Mouse (Mus musculus) CH12.LX (cell line): ENCODE data around the gene Lrch3. TPM values are rescaled to one million over a fixed set of nuclear protein-coding genes. Genes with fewer than 3 reads are reported as not detected.

Experiments
- DNase-seq: peaks from one replicate; pipeline ENCODE4 v3.0.0-alpha.2; 2013; ENCODE audit errors: extremely low read depth
- H3K27ac ChIP-seq: 2 replicates; pipeline ENCODE4 v1.5.1; 2012; ENCODE audit warnings: low read depth, mild to moderate bottlenecking, control low read depth, moderate library complexity; ENCODE audit not compliant: insufficient read depth
- H3K27me3 ChIP-seq: replicated peaks from 2 replicates; pipeline ENCODE3; 2012; ENCODE audit warnings: inconsistent platforms
- H3K36me3 ChIP-seq, 2 experiments: replicated peaks in 1 of 2; 2 replicates each; pipeline versions ENCODE3 to v1.6.1; 2012; ENCODE audit warnings: inconsistent platforms in 1 of 2, low read length in 1 of 2, mild to moderate bottlenecking in 1 of 2, mixed read lengths in 1 of 2, moderate library complexity in 1 of 2; ENCODE audit not compliant: control insufficient read depth in 1 of 2, insufficient read depth in 1 of 2
- H3K4me1 ChIP-seq, 2 experiments: 2 replicates each; pipeline ENCODE4 v1.6.1; 2012; ENCODE audit warnings: inconsistent platforms in 1 of 2, moderate library complexity in 1 of 2; ENCODE audit not compliant: insufficient read depth in 2 of 2, control insufficient read depth in 1 of 2
- H3K4me2 ChIP-seq: 2 replicates; pipeline ENCODE4 v1.6.1; 2012; ENCODE audit warnings: low read depth, mild to moderate bottlenecking, control low read depth; ENCODE audit not compliant: poor library complexity, insufficient read depth, severe bottlenecking
- H3K4me3 ChIP-seq, 3 experiments: fragments of 150-350 bp in 1 of 3; sonication (generic) in 1 of 3; replicated peaks in 1 of 3; 2 replicates each; pipeline versions ENCODE3 to v1.5.1; 2011 to 2012; ENCODE audit warnings: low read depth in 2 of 3, low read length in 2 of 3, mild to moderate bottlenecking in 2 of 3, moderate library complexity in 2 of 3, control low read depth in 1 of 3, improper control_type of control experiment in 1 of 3, inconsistent platforms in 1 of 3, mixed read lengths in 1 of 3; ENCODE audit not compliant: poor library complexity in 1 of 3
- H3K79me2 ChIP-seq: replicated peaks from 2 replicates; pipeline ENCODE4 v1.6.1; 2012; ENCODE audit warnings: mild to moderate bottlenecking, moderate library complexity; ENCODE audit not compliant: control insufficient read depth, poor library complexity, insufficient read depth, severe bottlenecking; ENCODE audit errors: extremely low read depth
- H3K9ac ChIP-seq: 2 replicates; pipeline ENCODE4 v1.6.1; 2012; ENCODE audit warnings: low read depth, mild to moderate bottlenecking, control low read depth, moderate library complexity; ENCODE audit not compliant: insufficient read depth
- H3K9me3 ChIP-seq: replicated peaks from 2 replicates; pipeline ENCODE3; 2012; ENCODE audit warnings: low read length, inconsistent platforms, mixed read lengths
- BHLHE40 ChIP-seq: IDR thresholded peaks from 2 replicates; pipeline ENCODE4 v1.6.1; 2011; ENCODE audit warnings: mild to moderate bottlenecking, low read depth, low read length, improper control_type of control experiment
- E2F4 ChIP-seq: IDR thresholded peaks from 2 replicates; pipeline ENCODE4 v1.6.1; 2011; ENCODE audit warnings: low read depth, low read length, improper control_type of control experiment; ENCODE audit not compliant: insufficient replicate concordance
- ELF1 ChIP-seq: IDR thresholded peaks from 2 replicates; pipeline ENCODE4 v1.6.1; 2014; ENCODE audit warnings: low read depth, mild to moderate bottlenecking, inconsistent platforms, low read length, improper control_type of control experiment
- EP300 ChIP-seq: IDR thresholded peaks from 2 replicates; pipeline ENCODE4 v1.6.1; 2011; ENCODE audit warnings: low read length, improper control_type of control experiment
- ETS1 ChIP-seq: conservative IDR thresholded peaks from 2 replicates; pipeline ENCODE4 v1.6.1; 2012; ENCODE audit warnings: low read depth, mild to moderate bottlenecking, inconsistent platforms, low read length, improper control_type of control experiment, moderate library complexity
- GABPA ChIP-seq: IDR thresholded peaks from 2 replicates; pipeline ENCODE4 v1.6.1; 2012; ENCODE audit warnings: low read depth, low read length, improper control_type of control experiment, inconsistent platforms; ENCODE audit not compliant: insufficient replicate concordance
- HCFC1 ChIP-seq: IDR thresholded peaks from 2 replicates; pipeline ENCODE4 v1.6.1; 2012; ENCODE audit warnings: low read depth, mild to moderate bottlenecking, inconsistent platforms, low read length, improper control_type of control experiment
- IRF4 ChIP-seq: IDR thresholded peaks from 2 replicates; pipeline ENCODE4 v1.6.1; 2014; ENCODE audit warnings: low read depth, mild to moderate bottlenecking, inconsistent platforms, low read length, improper control_type of control experiment
- JUND ChIP-seq: conservative IDR thresholded peaks from 2 replicates; pipeline ENCODE4 v1.6.1; 2011; ENCODE audit warnings: low read depth, low read length, improper control_type of control experiment
- MAFK ChIP-seq: IDR thresholded peaks from 2 replicates; pipeline ENCODE4 v1.6.1; 2011; ENCODE audit warnings: low read length, improper control_type of control experiment; ENCODE audit not compliant: insufficient replicate concordance
- MAX ChIP-seq: IDR thresholded peaks from 2 replicates; pipeline ENCODE4 v1.6.1; 2011; ENCODE audit warnings: low read length, improper control_type of control experiment
- MEF2A ChIP-seq: IDR thresholded peaks from 2 replicates; pipeline ENCODE4 v1.6.1; 2014; ENCODE audit warnings: low read depth, mild to moderate bottlenecking, inconsistent platforms, low read length, improper control_type of control experiment, borderline replicate concordance
- NELFE ChIP-seq: IDR thresholded peaks from 2 replicates; pipeline ENCODE4 v1.6.1; 2011; ENCODE audit warnings: low read depth, low read length, improper control_type of control experiment
- NRF1 ChIP-seq: IDR thresholded peaks from 2 replicates; pipeline ENCODE4 v1.6.1; 2014; ENCODE audit warnings: low read depth, mild to moderate bottlenecking, inconsistent platforms, low read length, improper control_type of control experiment, moderate library complexity
- PAX5 ChIP-seq: IDR thresholded peaks from 2 replicates; pipeline ENCODE4 v1.6.1; 2012; ENCODE audit warnings: low read length, inconsistent platforms, mixed read lengths
- POLR2A ChIP-seq: IDR thresholded peaks from 2 replicates; pipeline ENCODE4 v1.6.1; 2011; ENCODE audit warnings: low read depth, mild to moderate bottlenecking, improper control_type of control experiment, low read length
- SMC3 ChIP-seq: IDR thresholded peaks from 2 replicates; pipeline ENCODE4 v1.6.1; 2011; ENCODE audit warnings: low read depth, low read length, improper control_type of control experiment
- TBP ChIP-seq: conservative IDR thresholded peaks from 2 replicates; pipeline ENCODE4 v1.6.1; 2011; ENCODE audit warnings: low read depth, low read length, improper control_type of control experiment
- UBTF ChIP-seq: IDR thresholded peaks from 2 replicates; pipeline ENCODE4 v1.6.1; 2012; ENCODE audit warnings: low read depth, mild to moderate bottlenecking, inconsistent platforms, low read length, improper control_type of control experiment, moderate library complexity
- USF2 ChIP-seq: conservative IDR thresholded peaks from 2 replicates; pipeline ENCODE4 v1.6.1; 2011; ENCODE audit warnings: low read depth, low read length, improper control_type of control experiment
- ZC3H11A ChIP-seq: IDR thresholded peaks from 2 replicates; pipeline ENCODE4 v1.6.1; 2012; ENCODE audit warnings: low read depth, mild to moderate bottlenecking, inconsistent platforms, low read length, improper control_type of control experiment
- ZKSCAN1 ChIP-seq: IDR thresholded peaks from 2 replicates; pipeline ENCODE4 v1.6.1; 2012; ENCODE audit warnings: low read depth, inconsistent platforms, low read length, improper control_type of control experiment, borderline replicate concordance
- ZNF384 ChIP-seq: IDR thresholded peaks from 2 replicates; pipeline ENCODE4 v1.6.1; 2012; ENCODE audit warnings: low read depth, low read length, improper control_type of control experiment, inconsistent platforms
- dilution Hi-C: fragments of 300-500 bp; cut with MboI; formaldehyde crosslinking; loops from 2 replicates; pipeline ENCODE4 v1.14.3; 2020; ENCODE audit warnings: low sequenced_read_pairs; ENCODE audit not compliant: extremely low pct_unique_long_range_greater_than_20kb, extremely low pct_ligation_motif_present
- in situ Hi-C: fragments of 300-500 bp; cut with MboI; formaldehyde crosslinking; loops from 3 replicates; pipeline ENCODE4 v1.14.3; 2019; ENCODE audit warnings: low sequenced_read_pairs, low pct_ligation_motif_present, low pct_unique_long_range_greater_than_20kb, mixed read lengths
- polyA plus RNA-seq: library from polyadenylated mRNA; unstranded; fragments of >175 nt; gene quantifications from 2 replicates; pipeline ENCODE4 v1.2.1, GENCODE M21; 2012; ENCODE audit warnings: low read depth; ENCODE audit not compliant: insufficient read length
- total RNA-seq, 2 experiments: library from RNA; depleted of rRNA; stranded (reverse); fragments of 300-350 nt in 1 of 2; fragments of >200 nt in 1 of 2; gene quantifications; 2 replicates each; pipeline ENCODE4 v1.2.3; 2012 to 2014

Lrch3 gene
- total and polyA plus RNA-seq, 3 experiments, result 11.9 to 20.7 (median 16.1) TPM

GRCm38 (mm10) chr16:32865401-32865800 lies 48.5 kb upstream of the Lrch3 start:
- Histone ChIP-seq H3K27me3 (no peaks in the 10 kb centered on the region), H3K4me2 (peak overlapping the region; percentile 44; the same call in 1 of the 2 replicates), H3K9ac (no peak overlapping the region)
- TF ChIP-seq JUND (no peak), POLR2A (no peak), MAX (no peak), MEF2A (no peak), ETS1 (0 out of 2 replicates have a peak, but pooled peaks have one; percentile 12), NRF1 (no peak), GABPA (no peak), EP300 (0 out of 2 replicates have a peak, but pooled peaks have one; percentile 24), E2F4 (no peak), IRF4 (peak; percentile 35; the same call in 1 of the 2 replicates), UBTF (no peak), MAFK (no peak), ZC3H11A (no peak), SMC3 (no peak), NELFE (no peak), HCFC1 (no peak), USF2 (no peak), BHLHE40 (no peak), ZKSCAN1 (no peak), ZNF384 (no peak), ELF1 (no peak), PAX5 (no peak), TBP (no peak)
- TF ChIP-seq, all 38 proteins: peak for 3
- Histone ChIP-seq H3K79me2 (peaks cover 3% of the 10 kb centered on the region; the same call in 1 of the 2 replicates), H3K36me3 (peaks cover 0 to 22% of the 10 kb centered on the region in 2 experiments), H3K27ac (peak overlapping the region; percentile 17; the same call in 1 of the 2 replicates), H3K4me1 (peaks cover 37 to 93% of the 10 kb centered on the region in 2 experiments), H3K4me3 (no peak overlapping the region), H3K9me3 (no peaks in the 10 kb centered on the region)
- in situ Hi-C loops (no loop called here), dilution Hi-C loops (no loop called here)
- DNase-seq, result no peak
